Mouse (Mus musculus) testis, postnatal 10 days (tissue): ENCODE results near the gene Gadl1.

Experiments
- DNase-seq: peaks from one replicate; pipeline ENCODE4 v3.0.0; 2021; ENCODE audit warnings: low spot score

Gadl1 gene

GRCm38 (mm10) chr9:116088912-116089311 is 179.7 kb downstream of the Gadl1 start:
- DNase-seq: peak; percentile 49

DNA sequence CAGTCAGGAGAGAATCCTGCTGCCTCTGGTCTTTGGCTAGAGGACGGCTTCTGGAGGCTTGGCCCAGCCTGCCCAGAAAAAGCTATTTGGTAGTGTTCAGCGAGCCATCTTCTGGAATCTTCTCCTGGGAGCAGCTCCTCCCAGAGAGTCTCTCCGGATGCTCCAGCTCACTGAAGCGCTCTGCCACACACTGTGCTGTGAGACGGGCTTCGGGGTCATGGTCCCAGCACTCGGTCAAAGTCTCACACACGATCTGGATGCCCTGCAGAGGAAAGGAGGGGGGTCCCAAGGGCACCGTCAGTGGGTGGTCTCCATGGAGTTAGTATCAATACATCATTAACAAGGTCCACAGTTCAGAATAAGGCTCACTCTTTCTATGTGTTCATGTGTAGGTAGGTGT is 181.0 kb downstream of the Gadl1 start:
- no peak for DNase-seq

DNA sequence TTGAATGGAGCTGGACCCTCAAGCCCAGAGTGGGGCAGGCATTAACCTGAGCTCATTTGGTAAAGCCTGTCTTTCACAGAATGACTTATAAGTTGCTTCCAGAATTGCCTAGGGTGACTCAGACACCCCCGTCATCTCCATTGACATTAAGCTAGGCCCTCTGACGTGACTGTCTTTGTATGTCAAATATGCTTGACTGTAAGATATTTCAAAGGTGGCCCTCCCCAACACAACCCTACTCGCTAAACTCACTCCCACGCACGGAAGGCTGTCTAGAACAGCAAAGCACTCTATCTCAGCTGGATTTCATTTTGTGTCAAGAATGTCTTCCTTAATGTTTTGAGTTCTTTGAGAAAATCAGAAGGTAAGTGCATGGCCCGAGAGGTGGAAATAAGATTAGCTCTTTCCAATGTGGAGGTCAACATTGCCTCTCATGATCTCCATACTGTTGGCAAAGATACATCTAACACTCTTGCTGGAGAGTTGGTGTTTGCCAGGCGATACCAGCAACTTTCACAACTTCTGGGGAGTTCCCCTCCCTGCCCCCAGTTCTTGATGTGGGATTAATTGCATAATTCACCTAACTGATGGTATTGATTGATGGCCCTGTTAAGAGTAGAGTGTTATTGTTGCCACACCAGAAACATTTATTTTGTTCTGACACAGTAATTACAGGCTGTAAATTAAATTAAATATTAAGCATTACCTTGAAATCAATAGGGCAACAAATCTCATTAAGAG is 182.0 kb downstream of the Gadl1 start:
- DNase-seq: no peak

GRCm38 (mm10) chr9:116091921-116092320 is 182.7 kb downstream of the Gadl1 start:
- peak; percentile 49 for DNase-seq

GRCm38 (mm10) chr9:116098724-116099595 is 189.7 kb downstream of the Gadl1 start:
- peak; percentile 81 for DNase-seq

DNA sequence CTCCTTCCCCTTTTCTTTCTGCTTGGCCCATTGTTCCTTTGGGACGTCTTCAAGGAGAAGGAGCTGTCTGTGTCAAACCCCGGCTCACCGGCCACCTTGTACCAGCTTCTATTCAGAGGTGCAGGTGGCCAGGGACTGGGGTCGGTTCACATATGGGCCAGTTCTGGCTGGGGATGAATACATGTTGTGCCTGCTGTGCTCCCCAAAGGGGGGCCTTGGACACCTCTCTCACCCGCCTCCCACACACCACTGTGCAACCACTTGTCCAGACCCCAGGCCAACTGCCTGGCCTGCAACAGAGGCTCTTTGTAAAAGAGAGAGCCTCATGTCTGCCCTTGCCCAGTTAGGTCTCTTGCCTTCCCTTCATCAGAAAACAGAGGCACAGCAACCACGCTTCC is 190.3 kb downstream of the Gadl1 start:
- DNase-seq: no peak

DNA sequence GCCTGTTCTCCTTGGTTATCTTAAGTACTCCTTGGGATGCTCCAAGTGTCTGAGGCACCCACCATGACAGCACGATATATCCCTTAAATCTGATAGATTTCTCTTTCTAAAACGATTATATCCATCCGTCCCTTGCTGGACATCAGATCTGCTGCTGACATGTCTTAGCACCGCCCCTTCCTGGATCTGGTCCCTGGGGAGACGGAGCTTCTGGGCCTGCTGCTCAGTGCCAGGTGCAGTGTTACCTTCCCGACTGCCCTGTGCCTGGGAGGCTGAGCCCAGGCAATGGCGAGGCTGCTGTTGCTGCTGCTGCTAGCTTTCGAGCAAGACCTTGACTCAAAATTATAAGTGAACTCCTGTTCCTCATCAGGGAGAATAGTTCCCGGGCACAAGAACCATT is 190.8 kb downstream of the Gadl1 start:
- no peak for DNase-seq

GRCm38 (mm10) chr9:116101842-116102241 is 192.6 kb downstream of the Gadl1 start:
- DNase-seq: no peak

DNA sequence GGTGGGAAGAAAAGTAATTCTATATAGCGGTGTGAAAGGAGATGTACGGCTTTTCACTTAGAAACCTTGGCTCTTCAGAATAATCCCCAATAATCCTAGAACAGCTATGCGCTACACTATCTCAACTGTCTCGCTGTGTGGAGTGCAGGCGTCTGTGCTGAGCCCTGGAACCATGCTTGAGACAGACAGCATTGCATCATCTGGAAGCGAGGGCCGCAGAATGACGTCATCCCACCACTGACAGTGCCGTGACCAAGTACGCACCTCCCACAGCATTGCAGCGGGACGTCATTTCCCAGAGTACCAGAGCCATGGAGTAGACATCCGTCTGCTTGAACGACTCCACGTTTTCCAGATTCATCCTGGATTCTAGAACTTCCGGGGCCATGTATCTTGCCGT is 195.5 kb downstream of the Gadl1 start:
- DNase-seq: no peak

- no peak for DNase-seq
These were observed 199.5 kb downstream of the Gadl1 start for GRCm38 (mm10) chr9:116108729-116109128.

- no peak for DNase-seq
These were observed 202.1 kb downstream of the Gadl1 start for GRCm38 (mm10) chr9:116111149-116111970.

GRCm38 (mm10) chr9:116114339-116114738 is 205.1 kb downstream of the Gadl1 start:
- no peak for DNase-seq

GRCm38 (mm10) chr9:116115875-116116274 is 206.6 kb downstream of the Gadl1 start:
- no peak for DNase-seq

GRCm38 (mm10) chr9:116118332-116118872 is 209.1 kb downstream of the Gadl1 start:
- no peak for DNase-seq

- no peak for DNase-seq
These were observed 210.7 kb downstream of the Gadl1 start for GRCm38 (mm10) chr9:116119990-116120389.

GRCm38 (mm10) chr9:116121472-116121871 is 212.2 kb downstream of the Gadl1 start:
- no peak for DNase-seq

- peak; percentile 45 for DNase-seq
These were observed 213.3 kb downstream of the Gadl1 start for GRCm38 (mm10) chr9:116122544-116122943.

GRCm38 (mm10) chr9:116122969-116123589 is 213.8 kb downstream of the Gadl1 start:
- no peak for DNase-seq
